Mouse (Mus musculus): ENCODE measurements around the gene Atg9b. TPM values are rescaled to one million over a fixed set of nuclear protein-coding genes. Genes with fewer than 3 reads are reported as not detected.
A peak's percentile ranks its signal among the peaks of the same experiment; 100 is the strongest.

Gene Atg9b
- polyA plus RNA-seq, 1 experiment from 2014 or later, result 0.54 TPM

DNA sequence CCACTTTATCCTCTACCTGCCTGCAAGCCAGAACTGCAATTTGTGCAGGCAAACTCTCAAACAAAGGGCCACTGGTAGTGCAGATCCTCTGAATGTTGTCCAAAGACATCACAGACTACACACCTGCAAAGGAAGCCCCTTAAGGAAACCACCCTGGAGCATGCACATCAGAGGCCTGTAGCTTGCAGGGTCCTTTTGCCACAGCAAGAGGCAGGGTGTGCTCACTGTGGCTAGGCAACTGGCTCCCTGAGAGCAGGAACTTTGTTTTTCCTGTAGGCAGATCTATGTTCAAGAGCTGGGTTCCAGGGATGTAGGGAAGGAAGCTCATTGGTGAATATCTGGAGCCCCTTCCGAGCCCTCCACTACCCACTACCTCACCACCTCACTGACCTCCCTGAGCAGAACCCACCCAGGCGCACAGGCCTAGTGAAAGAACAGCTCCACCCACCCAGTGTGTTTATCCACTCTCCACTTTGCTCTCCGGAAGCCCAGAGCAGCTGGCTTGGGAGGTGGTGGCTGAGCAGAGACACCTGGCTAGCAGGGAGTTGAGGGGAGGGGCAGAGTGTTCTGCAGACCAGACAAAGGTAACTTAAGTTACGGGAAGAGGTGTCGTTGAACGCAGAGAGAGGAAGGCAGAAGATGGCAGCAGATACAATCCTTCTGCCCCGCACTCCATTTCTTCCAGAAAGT is 44.6 kb downstream of the Atg9b start:
- Histone ChIP-seq H3K4me2 (replicated peaks; ENCODE audit: low read depth, low read length) (no peak overlapping the region; the same call in 1 of the 2 replicates), H3K36me3 (ENCODE audit: insufficient read depth, low read length) (no peaks in the 10 kb centered on the region), H3K9ac (replicated peaks; ENCODE audit: low read depth) (no peak overlapping the region), H3K27ac (ENCODE audit: low read length) (no peak overlapping the region), H3K27me3 (replicated peaks; ENCODE audit: insufficient read depth, low read length) (peaks cover 8% of the 10 kb centered on the region; the same call in 1 of the 2 replicates), H3K9me3 (ENCODE audit: low read length) (no peaks in the 10 kb centered on the region), H3K4me1 (ENCODE audit: insufficient read depth, low read depth, low read length) (peaks cover 14% of the 10 kb centered on the region; the same call in 1 of the 2 replicates), H3K4me3 (ENCODE audit: low read depth, low read length) (no peak overlapping the region)
- ATAC-seq (peak; percentile 12; the same call in 1 of the 2 replicates), DNase-seq (ENCODE audit: low spot score) (peak; percentile 66)
- WGBS, result 27% methylated on average over 7 of the region's 7 CpGs
- TF ChIP-seq CTCF (IDR thresholded peaks at IDR 0.05), result no peak
- no peak for TF ChIP-seq EP300 (IDR thresholded peaks at IDR 0.05)

DNA sequence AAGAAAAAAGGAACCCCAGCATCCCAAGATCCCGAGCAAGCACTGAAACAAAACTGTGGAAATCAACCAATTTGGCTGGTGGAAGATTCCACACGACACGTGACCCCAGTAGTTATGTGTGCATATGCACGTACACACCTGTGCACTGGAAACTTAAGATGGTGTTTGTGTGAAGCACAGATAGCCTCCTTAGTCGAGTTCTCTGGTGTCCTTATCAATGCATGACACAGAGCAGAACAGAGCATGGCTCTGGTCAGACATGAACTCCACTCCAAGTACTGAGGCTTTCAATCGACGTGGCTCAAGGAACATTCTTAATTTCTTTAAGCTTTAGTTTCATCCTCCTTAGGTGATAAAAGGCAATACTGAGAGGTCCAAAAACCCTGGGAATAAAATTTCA is 45.6 kb downstream of the Atg9b start:
- TF ChIP-seq CTCF (IDR thresholded peaks at IDR 0.05), result no peak
- no peak for TF ChIP-seq EP300 (IDR thresholded peaks at IDR 0.05)
- Histone ChIP-seq H3K4me1 (ENCODE audit: insufficient read depth, low read depth, low read length) (peaks cover 14% of the 10 kb centered on the region; the same call in 1 of the 2 replicates), H3K27me3 (replicated peaks; ENCODE audit: insufficient read depth, low read length) (peaks cover 3% of the 10 kb centered on the region; the same call in 1 of the 2 replicates), H3K27ac (ENCODE audit: low read length) (no peak overlapping the region), H3K4me2 (replicated peaks; ENCODE audit: low read depth, low read length) (no peak overlapping the region), H3K36me3 (ENCODE audit: insufficient read depth, low read length) (no peaks in the 10 kb centered on the region), H3K4me3 (ENCODE audit: low read depth, low read length) (no peak overlapping the region), H3K9ac (replicated peaks; ENCODE audit: low read depth) (no peak overlapping the region), H3K9me3 (ENCODE audit: low read length) (no peaks in the 10 kb centered on the region)
- ATAC-seq (no peak), DNase-seq (ENCODE audit: low spot score) (no peak)
- WGBS, result 85% methylated on average over 7 of the region's 7 CpGs

DNA sequence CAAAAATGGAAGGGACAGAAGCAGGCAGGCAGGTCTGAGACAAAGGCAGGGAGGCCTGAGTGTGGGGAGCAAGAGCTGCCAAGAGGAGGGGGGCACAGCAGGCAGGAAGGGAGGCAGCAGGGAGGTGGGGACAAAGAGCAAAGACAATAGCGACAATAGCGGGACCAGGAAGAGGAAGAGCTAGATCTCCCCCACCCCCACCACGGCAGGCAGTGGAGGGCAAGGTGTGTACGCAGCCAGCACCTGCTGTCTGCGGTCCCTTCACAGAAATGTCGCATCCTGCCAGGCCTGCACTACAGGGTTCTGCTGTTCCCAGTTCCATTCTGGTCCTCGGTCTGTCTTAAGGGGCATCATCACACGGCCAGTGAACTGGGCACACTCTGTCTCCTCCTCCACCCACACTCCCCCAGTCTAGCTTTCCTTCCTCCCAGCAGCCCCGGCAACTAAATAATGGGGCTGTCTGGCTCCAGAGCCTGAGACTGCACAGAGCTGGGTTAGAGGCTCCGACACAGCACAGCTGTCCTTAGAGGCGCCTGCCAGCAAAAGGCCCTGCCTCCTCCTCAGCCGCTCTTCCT is 47.4 kb downstream of the Atg9b start:
- Histone ChIP-seq H3K36me3 (ENCODE audit: insufficient read depth, low read length) (no peaks in the 10 kb centered on the region), H3K9me3 (ENCODE audit: low read length) (no peaks in the 10 kb centered on the region), H3K4me2 (replicated peaks; ENCODE audit: low read depth, low read length) (0 out of 2 replicates have a peak overlapping the region, but pooled peaks have one; percentile 17), H3K4me1 (ENCODE audit: insufficient read depth, low read depth, low read length) (peaks cover 14% of the 10 kb centered on the region; the same call in 1 of the 2 replicates), H3K4me3 (ENCODE audit: low read depth, low read length) (no peak overlapping the region), H3K27me3 (replicated peaks; ENCODE audit: insufficient read depth, low read length) (no peaks in the 10 kb centered on the region), H3K9ac (replicated peaks; ENCODE audit: low read depth) (no peak overlapping the region), H3K27ac (ENCODE audit: low read length) (0 out of 2 replicates have a peak overlapping the region, but pooled peaks have one; percentile 20)
- WGBS, result 23% methylated on average over 12 of the region's 12 CpGs
- DNase-seq (ENCODE audit: low spot score) (peak; percentile 69), ATAC-seq (peak; percentile 52)
- TF ChIP-seq EP300 (IDR thresholded peaks at IDR 0.05) (no peak), CTCF (IDR thresholded peaks at IDR 0.05) (no peak)

DNA sequence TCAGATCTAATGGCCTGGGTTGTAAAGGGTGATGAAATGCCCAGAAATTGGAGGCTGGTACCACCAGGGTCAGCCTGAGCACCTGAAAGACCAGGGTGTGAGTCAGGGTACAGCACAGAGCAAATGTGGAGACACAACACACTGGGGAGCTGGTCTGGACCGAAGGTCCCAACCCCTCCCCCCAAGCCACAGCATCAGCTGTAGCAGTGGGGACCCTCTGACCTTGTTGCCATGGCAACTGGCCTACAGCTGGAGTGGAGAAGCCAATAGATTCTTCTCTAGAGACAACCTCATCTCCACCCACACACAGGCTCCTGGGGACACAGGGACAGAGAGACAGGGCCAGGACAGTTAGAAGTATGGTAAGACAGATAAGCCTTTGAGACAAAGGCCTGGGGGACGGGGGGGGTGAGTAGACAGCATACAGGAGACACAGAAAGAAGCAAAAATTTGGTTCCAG is 47.9 kb downstream of the Atg9b start:
- no peak overlapping the region for H3K4me2 ChIP-seq (replicated peaks; ENCODE audit: low read depth, low read length)
- no peak for ATAC-seq
- no peak overlapping the region for H3K9ac ChIP-seq (replicated peaks; ENCODE audit: low read depth)
- H3K9me3 ChIP-seq (ENCODE audit: low read length), result no peaks in the 10 kb centered on the region
- H3K27me3 ChIP-seq (replicated peaks; ENCODE audit: insufficient read depth, low read length), result no peaks in the 10 kb centered on the region
- H3K4me3 ChIP-seq (ENCODE audit: low read depth, low read length), result no peak overlapping the region
- TF ChIP-seq EP300 (IDR thresholded peaks at IDR 0.05) (no peak), CTCF (IDR thresholded peaks at IDR 0.05) (no peak)
- 37% methylated on average over 2 of the region's 2 CpGs for WGBS
- DNase-seq (ENCODE audit: low spot score), result no peak
- peaks cover 14% of the 10 kb centered on the region; the same call in 1 of the 2 replicates for H3K4me1 ChIP-seq (ENCODE audit: insufficient read depth, low read depth, low read length)
- H3K36me3 ChIP-seq (ENCODE audit: insufficient read depth, low read length), result no peaks in the 10 kb centered on the region
- H3K27ac ChIP-seq (ENCODE audit: low read length), result no peak overlapping the region

DNA sequence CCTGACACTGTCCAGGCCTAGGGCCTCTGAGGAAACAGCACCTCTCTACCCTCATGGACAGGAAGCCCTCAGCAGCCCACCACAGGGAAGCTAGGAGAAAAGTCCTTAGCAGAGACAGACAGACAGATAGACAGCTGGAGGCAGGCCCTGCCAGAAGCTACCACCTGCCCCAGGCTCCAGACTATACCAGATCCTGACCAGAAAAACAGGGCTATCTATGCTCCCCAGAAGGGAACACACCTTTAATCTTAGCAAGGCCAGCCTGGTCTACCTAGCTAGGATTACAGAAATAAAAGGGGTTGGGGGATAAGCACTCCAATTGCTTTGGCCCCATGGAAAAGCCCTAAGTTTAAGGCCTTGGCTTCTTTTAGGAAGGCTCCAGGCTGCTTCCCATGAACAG is 48.6 kb downstream of the Atg9b start:
- Histone ChIP-seq H3K9me3 (ENCODE audit: low read length) (no peaks in the 10 kb centered on the region), H3K4me3 (ENCODE audit: low read depth, low read length) (no peak overlapping the region), H3K4me1 (ENCODE audit: insufficient read depth, low read depth, low read length) (peaks cover 11% of the 10 kb centered on the region; the same call in 1 of the 2 replicates), H3K27ac (ENCODE audit: low read length) (no peak overlapping the region), H3K27me3 (replicated peaks; ENCODE audit: insufficient read depth, low read length) (no peaks in the 10 kb centered on the region), H3K9ac (replicated peaks; ENCODE audit: low read depth) (no peak overlapping the region), H3K4me2 (replicated peaks; ENCODE audit: low read depth, low read length) (no peak overlapping the region), H3K36me3 (ENCODE audit: insufficient read depth, low read length) (no peaks in the 10 kb centered on the region)
- TF ChIP-seq CTCF (IDR thresholded peaks at IDR 0.05) (no peak), EP300 (IDR thresholded peaks at IDR 0.05) (no peak)
- DNase-seq (ENCODE audit: low spot score) (no peak), ATAC-seq (no peak)

DNA sequence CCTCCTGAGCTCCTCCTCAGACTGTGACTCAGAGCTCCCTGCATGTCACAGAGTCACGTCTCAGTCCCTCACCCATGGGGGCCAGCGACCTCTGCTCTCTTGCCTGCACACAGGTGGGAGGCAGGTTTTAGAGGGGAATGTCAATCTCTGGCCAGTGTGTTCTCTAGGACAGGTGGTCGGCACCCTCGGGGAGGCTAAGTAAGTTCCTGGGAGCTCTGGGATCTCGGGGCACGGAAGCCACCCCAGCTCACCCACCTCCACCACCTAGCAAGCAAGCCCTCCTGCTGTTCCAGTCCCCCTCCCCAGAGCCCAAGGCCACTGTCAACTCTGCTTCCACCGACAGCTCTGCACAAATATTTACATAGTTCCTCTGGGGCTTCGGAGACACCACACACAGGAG is 49.0 kb downstream of the Atg9b start:
- Histone ChIP-seq H3K9me3 (ENCODE audit: low read length) (no peaks in the 10 kb centered on the region), H3K9ac (replicated peaks; ENCODE audit: low read depth) (no peak overlapping the region), H3K27me3 (replicated peaks; ENCODE audit: insufficient read depth, low read length) (no peaks in the 10 kb centered on the region), H3K36me3 (ENCODE audit: insufficient read depth, low read length) (no peaks in the 10 kb centered on the region), H3K27ac (ENCODE audit: low read length) (no peak overlapping the region), H3K4me1 (ENCODE audit: insufficient read depth, low read depth, low read length) (peaks cover 11% of the 10 kb centered on the region; the same call in 1 of the 2 replicates), H3K4me2 (replicated peaks; ENCODE audit: low read depth, low read length) (no peak overlapping the region), H3K4me3 (ENCODE audit: low read depth, low read length) (no peak overlapping the region)
- no peak for TF ChIP-seq EP300 (IDR thresholded peaks at IDR 0.05)
- no peak for DNase-seq (ENCODE audit: low spot score)
- no peak for ATAC-seq
- WGBS, result 40% methylated on average over 8 of the region's 8 CpGs

Data from lung, postnatal 0 days (tissue).